Mouse (Mus musculus): ENCODE measurements around the gene Snx30.

Gene Snx30

DNA sequence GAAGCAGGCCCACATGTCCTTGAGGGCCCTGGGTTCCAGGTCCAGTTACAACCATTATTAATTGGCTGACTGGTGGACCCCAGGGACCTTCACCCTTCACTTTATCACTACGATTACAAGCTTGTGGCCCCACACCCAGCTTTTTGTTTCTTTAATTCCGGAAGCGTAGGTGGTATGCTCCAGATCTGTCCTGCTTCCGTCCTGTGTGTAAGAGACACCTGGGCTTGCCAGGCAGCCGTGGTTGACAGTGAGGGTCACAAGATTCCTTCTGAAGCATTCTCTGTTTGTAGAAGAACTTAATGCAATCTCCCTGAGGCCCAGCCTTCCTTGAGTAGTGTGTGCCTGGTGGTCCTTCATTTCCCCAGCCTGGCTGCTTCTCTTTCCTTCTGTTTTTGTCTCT is 19.2 kb downstream of the Snx30 start:
- no peak for DNase-seq (ENCODE audit: low read depth)

DNA sequence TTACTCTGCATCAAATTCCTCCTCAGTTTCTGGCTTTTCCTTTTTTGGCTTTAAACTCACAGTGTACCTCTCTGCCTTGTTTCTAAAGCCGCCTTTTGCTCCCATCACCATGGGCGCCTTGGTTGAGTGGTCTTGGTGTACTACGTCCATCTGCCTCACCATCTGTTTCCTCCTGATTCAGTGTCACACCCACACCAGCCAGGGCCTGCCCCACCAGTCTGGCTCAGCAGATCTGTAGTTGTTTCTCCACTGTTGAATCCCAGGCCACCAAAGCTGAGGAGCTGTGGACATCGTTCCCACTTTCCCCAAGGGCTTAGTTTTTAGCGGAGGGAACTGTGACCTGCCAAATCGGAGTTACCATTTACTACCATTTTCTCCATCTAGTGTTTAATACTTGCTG is 20.0 kb downstream of the Snx30 start:
- DNase-seq (ENCODE audit: low read depth), result no peak

DNA sequence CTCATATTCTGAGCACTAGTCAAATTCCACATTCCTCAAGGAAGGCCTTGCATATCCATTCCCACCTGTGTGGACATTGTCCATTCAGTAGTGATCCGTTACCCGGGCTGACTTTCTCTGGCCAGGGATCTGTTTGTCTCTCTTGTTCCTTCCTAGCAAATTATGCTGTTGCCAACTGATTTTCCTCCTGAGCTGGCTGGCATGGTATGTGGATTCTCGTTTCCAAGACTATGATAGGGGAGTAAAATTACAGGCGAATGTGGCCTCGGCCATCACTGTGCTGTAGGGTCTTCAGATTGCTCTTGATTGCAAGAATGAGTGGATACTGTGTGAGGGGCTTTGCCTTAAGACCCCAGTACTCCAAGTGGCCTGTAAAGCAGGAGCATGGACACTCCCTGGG is 20.7 kb downstream of the Snx30 start:
- DNase-seq (ENCODE audit: low read depth), result no peak

DNA sequence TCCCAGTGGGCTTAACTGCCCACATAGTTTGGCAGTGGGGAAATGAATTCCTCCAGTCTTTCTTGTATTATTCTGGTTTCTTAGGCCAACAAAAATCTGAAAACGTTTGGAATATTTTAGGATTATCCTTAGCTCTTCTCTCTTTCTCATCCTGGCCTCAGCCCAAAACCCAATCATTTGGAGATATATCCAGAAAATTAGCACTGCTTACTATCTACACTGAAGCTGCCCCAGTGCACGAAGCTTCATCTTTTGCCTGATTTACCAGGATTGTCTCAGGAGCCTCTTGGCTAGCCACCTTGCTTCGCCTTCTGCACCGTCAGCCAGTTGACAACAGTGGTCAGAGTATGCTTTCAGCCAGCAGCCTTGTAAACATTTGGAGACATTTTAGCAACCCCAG is 23.4 kb downstream of the Snx30 start:
- no peak for DNase-seq (ENCODE audit: low read depth)

DNA sequence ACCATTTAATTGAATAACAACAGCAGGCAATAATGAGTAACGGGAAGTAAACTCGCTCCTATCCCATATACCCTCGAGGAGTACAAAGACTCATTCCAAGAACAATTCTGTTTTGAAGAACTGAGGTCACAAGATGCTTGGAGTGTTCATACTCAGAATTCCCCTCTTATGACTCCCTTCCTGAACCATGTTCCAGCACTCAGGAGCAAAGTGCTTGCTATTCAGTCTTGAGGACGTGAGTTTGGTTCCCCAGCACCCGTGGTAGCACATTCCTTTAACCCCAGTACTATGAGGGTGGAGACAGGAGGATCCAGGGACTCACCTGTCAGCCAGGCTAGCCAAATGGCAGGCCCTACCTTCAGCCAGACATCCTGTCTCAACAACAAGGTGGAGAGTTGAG is 25.4 kb downstream of the Snx30 start:
- DNase-seq (ENCODE audit: low read depth), result no peak

DNA sequence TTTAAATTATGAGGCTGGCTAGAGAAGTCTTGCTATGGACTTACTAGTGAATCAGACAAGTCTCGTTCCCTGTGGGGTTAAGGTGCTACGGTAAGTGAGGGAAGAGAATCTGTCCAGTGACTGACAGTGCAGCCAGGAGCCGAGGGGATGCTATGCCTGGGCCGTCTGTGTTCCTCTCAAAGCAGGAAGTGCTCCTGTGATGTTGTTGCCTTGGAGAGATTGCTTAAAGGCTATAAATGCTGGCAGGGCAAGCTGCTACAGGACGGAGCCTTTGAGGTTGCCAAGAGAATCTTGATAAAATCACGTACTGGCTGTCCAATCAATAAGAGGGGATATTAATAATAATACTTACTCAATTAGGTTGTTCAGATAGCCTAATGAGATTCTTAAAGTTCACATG is 27.2 kb downstream of the Snx30 start:
- no peak for DNase-seq (ENCODE audit: low read depth)

DNA sequence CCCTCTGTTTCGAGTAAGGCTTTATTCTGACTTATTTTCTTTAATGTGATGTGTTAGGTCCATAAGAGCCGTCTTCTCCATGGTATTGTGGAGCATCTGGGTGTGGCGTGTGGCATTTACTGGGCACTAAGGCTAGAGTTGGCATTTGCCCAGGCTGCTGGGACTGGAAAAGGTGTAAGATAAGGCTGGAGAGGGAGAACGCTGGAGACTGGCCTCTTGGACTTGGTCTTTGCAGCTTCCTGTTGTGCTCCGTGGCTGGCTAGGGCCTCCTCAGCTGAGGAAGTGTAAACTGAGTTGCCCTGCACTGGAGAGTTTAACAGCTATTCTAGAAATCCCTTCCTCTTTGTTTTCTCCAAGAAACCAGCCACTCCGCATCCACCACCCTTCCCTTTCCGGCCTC is 32.0 kb downstream of the Snx30 start:
- no peak for DNase-seq (ENCODE audit: low read depth)

DNA sequence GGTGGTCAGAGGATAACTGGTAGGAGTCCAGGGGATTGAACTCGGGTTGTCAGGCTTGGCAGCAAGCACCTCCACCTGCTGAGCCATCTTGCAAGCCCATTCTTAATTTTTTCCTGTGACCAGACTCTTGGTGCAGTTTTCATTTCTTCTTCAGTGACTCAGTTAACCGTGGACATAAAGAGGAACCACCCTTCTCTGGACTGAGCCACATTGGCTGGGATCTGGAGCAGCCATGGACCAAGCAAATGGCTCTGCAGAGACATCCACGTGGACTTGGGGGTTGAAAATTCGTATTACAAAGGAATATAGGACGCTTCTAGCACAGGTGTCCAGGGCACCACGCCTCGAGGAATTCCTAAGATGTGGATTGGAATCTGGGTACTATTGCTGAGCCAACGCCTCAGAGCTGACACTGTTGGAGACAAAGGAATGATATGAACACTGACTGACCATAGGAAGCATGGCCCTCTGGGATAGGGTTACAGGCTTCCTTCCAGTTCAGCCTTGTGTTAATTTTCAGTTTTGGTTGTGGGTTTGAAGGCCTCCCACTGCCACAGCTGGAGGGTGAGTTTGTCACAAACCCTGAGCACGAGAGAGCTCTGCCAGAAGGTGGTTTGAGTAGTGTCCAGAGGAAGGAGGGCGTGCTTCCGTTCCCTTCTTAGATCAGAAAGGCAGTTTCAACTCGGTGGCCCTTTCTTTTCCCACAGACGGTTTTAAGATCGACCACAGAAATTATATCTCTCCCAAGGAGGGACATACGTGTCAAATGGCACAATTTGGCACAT is 39.0 kb downstream of the Snx30 start:
- DNase-seq (ENCODE audit: low read depth), result no peak

DNA sequence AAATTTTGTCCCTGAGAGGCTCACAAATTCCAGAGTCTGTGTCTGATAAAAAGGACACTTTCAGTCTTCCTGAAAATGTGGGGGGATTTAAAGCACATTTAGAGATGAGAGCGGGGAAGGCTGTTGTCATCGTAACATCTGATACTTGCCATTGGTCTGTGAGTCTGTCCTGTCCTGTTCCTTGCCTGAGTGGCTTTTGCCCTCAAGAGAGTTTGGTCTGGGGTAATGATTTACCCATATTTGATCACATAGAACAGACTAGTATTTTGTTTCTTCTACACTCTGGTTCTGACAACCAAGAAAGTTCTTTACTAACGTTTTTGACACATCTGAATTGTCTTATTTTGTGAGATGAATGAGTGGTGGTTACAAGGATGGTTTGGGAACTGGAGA is 39.6 kb downstream of the Snx30 start:
- DNase-seq (ENCODE audit: low read depth), result no peak

DNA sequence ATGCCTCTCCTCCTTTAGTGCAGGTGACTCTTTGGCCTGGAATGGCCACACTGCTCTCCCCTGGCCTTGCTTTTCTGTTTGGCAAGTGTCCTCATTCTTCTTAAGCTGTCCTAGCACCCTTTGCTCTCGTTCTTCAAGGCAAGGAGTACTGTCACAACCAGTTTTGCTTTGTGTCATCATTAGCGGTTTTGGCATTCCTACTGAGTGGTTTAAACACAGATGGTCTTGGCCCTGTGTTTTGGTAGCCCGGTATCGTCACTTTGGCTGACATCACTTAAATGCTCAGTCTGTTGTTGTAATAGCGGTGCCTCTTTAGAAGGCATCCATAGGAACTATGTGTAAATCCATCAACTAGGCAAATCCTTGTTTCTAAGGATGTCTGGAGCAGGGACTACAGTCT is 41.8 kb downstream of the Snx30 start:
- no peak for DNase-seq (ENCODE audit: low read depth)

DNA sequence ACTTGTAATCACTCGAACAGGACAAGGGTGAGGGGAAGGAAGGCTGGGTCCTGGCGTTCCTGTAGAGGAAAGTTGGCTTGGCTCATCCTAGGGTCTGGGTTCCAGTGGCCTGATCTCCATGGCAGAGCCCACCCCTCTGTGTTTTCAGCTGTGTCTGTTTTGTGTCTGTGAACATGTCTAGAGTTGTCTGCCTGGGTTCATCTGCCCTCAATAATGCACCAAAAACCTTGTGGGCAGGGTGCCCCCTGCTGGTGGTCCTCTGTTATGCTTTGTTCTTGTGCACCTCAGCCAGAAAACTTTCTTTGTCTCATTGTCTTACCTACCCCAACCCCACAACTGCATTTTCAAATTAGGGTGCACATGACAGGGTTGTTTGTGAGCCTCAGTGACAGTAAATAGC is 44.5 kb downstream of the Snx30 start:
- DNase-seq (ENCODE audit: low read depth), result peak; percentile 83

DNA sequence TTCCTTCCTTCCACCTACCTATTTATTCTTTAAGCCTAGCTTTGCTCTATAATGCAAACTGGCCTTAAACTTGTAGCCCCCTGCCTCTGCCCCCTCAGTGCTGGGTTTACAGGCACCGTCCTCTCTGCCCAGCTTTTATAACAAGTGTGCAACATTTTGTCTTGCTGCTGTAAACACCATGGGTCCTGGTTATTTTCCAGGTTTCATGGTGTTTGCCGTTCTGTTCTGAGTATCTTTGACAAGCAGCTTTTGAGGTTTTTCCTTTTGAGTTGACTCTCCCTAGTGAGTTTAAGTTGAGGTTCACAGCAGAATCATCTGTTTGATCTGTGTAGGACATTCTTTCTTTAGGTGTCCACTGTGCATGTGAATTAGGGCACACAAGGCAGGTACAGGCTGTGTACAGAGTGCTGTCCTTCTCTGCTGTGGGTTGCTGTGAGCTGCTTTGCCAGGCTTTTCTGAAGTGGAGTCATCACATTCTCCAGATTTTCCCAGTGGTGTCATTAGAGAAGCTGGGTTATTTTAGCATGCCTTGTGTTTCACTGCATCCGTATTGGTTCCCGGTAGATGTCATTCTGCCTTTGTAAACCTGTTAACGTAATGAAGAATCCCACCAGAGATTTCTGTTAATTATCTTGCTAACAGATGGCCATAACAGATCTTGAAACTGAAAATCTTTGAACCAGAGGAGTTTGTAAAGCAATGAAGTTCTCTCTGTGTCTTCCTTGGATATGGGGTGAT is 45.4 kb downstream of the Snx30 start:
- no peak for DNase-seq (ENCODE audit: low read depth)

DNA sequence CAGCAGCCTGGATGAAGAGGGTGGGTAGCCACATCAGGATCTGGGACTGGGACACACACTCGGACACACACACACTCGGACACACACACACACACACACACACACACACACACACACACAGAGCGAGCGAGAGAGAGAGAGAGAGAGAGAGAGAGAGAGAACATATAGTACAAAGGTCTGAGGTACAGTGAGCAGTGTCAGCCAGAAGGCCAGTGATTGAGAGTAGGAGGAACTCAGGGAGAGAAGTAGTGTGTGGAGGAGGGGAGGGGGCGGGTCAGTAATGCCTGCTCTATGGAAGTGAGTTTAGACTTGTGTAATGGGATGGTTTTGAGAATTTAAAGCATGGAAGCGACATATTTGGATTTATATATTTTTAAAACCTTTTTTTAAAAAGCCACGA is 47.5 kb downstream of the Snx30 start:
- no peak for DNase-seq (ENCODE audit: low read depth)

DNA sequence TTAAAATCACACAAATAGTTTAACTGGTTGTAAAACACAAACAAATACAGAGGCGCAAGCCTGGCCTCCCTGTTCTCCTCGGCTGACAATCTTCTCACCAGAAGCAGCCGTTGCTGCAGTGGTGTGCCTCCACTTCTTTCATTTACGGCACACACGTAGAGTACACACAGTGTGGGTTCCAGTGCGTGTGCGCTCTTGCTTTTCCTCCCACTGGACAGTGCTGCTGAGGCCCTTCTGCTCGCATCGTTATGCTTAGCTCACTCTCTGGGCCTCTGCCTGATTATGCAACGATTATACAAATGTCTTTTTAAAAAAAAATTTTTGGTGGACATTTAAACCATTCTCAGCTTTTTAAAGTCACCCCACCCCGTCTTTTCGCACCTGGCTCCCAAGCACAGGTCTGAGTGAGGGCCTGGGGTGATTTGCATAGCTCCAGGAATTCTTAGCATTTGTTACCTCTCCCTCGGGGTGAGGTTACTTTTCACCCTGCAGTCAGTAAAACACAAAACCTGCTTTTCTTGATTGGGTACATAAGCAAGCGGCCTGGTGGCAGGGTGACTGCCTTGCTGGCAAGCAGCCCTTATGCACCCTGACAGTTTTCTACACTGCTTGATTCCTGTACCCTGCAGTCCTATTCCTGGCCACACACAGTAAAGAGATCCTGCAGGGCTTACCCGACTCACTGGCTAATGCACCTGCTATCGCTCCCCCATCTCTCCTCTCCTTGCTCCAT is 54.2 kb downstream of the Snx30 start:
- no peak for DNase-seq (ENCODE audit: low read depth)

DNA sequence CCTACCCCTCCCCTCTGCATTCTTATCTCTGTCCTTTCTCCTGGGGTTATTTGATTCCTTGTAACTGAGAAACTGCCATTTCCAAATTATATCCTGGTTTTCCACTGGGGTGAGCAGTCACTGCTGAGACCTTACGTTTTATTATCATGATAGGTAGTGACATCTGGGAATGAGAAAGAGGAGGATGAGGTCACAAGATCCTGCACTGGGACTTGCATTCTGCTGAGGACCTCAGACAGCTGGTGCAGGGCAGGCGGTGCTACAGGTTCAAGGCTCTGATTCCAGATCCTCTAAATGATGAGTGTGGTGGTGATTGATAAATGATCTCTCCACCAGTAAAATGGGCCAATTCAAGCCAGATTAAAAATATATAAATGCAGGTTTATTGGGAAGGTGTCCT is 54.8 kb downstream of the Snx30 start:
- DNase-seq (ENCODE audit: low read depth), result no peak

DNA sequence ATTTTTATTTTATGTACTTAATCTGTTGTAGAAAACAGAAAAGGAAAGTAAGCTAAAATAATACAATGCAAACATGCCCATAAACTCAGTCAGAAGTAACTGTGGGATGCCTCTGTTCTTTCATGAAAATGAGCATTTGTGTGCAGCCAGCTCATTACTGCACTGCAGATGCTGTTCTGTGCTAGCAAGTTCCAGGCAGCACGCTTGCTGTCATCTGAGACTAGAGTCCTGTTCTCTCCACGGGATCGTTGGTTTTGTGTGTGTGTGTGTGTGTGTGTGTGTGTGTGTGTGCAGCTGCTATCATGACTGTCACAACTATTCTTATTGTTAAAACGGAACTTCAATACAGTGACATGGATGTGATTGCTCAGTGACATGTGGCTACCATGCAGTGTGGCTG is 56.2 kb downstream of the Snx30 start:
- no peak for DNase-seq (ENCODE audit: low read depth)

DNA sequence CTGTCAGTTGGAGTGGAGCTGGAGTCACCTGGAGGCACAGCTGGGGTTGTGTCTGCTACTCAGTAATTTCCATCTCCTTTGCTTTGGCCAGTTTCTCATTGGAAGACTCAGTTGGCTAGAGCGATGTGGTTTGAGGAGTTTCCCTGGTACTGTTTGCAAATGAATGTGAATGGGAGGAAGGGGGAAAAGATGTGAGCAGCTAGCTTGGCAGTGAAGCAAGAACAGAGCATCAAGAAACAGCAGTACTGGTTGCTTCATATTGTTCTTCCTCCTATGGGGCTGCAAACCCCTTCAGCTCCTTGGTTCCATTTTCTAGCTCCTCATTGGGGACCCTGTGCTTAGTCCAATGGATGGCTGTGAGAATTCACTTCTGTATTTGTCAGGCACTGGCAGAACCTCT is 56.7 kb downstream of the Snx30 start:
- no peak for DNase-seq (ENCODE audit: low read depth)

DNA sequence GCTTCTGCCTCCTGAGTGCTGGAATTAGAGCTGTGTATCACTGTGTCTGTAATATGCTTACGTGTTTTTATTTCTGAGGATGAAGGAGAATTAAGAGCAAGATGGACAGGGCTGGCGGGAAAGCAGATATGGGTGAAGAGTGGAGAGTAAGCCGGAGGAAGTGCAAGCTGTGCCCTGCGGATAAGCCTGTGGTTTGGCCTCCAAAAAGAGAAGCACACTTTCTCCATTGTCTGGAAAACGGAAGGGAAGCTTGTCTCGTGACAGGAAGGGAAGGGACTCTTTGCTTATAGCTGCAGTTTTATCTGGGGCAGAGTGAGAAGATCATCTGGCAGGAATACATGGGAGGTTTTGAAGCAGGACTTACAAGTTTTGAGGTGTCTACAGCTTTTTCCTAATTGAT is 58.2 kb downstream of the Snx30 start:
- DNase-seq (ENCODE audit: low read depth), result no peak

DNA sequence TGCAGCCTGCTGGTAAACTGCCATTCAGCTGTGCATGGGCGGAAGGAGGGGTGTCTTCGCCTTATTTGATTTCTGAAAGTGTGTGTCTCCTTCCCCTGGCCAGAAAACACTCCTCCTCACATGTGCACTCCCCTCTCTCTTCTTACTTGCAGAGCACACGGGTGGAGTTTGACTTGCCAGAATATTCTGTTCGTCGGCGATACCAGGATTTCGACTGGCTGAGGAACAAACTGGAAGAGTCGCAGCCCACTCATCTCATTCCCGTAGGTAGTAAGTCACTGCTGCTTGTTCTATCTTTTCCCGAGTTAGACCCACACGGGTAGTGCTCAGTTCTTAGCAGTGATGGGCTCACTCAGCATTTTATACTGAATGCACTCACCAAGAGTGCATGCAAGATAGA is 62.4 kb downstream of the Snx30 start:
- no peak for DNase-seq (ENCODE audit: low read depth)

DNA sequence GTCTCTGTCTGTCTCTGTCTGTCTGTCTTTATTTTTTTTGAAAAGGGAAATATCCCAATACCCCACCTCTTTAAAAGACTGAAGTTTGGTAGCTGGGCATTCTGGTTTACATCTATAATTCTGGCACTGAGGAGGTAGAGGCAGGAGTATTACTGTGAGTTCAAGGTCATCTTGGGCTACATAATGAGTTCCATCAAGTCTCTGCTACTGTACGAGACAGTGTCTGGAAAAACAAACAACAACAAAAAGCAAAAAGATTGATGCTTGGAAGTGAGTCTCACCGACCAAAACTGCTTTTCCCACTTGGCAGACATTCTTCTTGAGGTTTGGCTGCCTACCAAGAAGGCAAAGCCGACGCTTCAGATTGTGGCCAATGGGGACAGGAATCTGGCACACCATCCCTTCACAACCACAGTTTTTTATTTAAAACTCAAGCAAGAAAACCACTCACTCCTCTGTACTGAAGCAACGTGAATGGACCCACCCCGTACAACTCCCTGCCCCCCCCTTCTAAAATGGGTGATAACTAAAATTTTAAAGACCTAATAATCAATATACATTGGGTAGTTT is 63.9 kb downstream of the Snx30 start:
- no peak for DNase-seq (ENCODE audit: low read depth)

DNA sequence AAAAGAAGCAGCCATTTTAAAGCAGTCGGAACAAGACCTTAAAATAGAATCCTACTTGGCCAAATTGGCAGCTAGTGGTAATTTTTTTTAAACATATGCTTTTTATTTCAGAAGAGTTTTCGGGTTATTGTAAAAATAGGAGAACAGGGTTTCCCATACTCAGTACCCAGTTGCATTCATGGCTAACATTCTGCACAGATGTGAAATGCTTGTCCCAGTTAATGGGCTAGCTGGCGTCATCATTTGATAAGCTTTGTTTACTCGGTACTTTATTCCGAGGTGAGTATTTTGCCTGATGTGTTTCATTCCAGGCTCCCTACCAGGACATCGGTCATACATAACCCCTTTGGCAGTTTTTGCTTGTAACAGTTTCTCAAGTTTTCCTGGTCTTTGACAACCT is 64.8 kb downstream of the Snx30 start:
- no peak for DNase-seq (ENCODE audit: low read depth)

DNA sequence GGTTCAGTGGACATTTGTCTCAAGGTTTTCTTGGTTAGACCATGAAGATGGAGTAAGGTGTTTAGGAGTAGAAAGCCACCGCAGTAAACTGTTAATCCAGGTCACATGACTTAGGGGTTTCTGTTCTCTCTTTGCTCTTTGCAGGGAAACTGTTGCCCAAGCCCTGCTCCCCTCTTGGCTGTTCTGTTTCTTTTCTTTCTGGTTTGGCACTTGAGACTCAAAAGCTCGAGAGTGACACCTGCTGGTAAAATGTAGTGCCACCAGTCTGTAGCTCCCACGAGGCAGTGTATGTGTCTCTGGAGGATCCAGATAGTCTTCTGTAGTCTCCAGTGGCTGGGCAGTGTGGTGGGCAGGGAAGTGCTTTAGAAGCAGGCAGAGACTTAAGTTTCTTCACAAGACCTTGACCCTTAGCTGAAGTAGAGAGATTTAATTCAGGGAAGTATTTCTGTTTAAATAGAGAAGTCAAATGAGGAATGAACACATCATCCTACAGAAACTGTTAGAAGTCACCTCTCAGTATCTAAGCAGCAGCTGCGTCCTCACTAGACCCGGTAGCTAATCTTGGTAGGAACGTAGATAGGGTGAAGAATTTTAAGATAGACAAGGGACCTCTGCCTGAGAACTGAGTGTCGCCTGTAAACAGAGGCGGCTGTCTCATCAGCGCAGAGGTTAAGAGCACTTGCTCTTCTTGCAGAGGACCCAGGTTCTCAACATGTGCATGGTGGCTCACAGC is 65.4 kb downstream of the Snx30 start:
- DNase-seq (ENCODE audit: low read depth), result peak; percentile 83
